Mouse (Mus musculus) heart, adult 18-20 months (tissue): ENCODE data around the gene Ccdc106. TPM values are rescaled to one million over a fixed set of nuclear protein-coding genes. Genes with fewer than 3 reads are reported as not detected.
"Not testable (repeated sequence)": the region's sequence is repeated elsewhere in the genome, so short reads cannot be mapped to it uniquely, and the experiment has no call there.

Experiments used
- DNase-seq, 2 experiments: peaks; one replicate each; pipeline ENCODE4 v3.0.0; 2021 to 2022; ENCODE audit warnings: mixed read lengths in 1 of 2
- total RNA-seq, 2 experiments: library from RNA; stranded (reverse); gene quantifications; 2 replicates each; pipeline ENCODE4 v1.2.3; 2021

The Ccdc106 gene
- total RNA-seq, 2 experiments from 2014 or later, result 0.20 TPM; not detected in 1

GRCm38 (mm10) chr7:5015118-5016001, 5.0 kb upstream of the Ccdc106 start, which contains the start of gene Gm44973:
Gene Gm44973, plus strand, starts transcription at chr7:5015496.
- peak; percentile 94 to 95 for DNase-seq

- DNase-seq, result no peak
Observed at GRCm38 (mm10) chr7:5016057-5016456, 4.3 kb upstream of the Ccdc106 start.

- DNase-seq, result no peak
Observed at GRCm38 (mm10) chr7:5016920-5017319, 3.4 kb upstream of the Ccdc106 start.

GRCm38 (mm10) chr7:5017352-5017751, 3.0 kb upstream of the Ccdc106 start:
- no peak for DNase-seq

- DNase-seq, result no peak
Observed at GRCm38 (mm10) chr7:5017931-5018330, 2.4 kb upstream of the Ccdc106 start.

- not testable (repeated sequence) for DNase-seq
Observed at GRCm38 (mm10) chr7:5019576-5019975, 777 bp upstream of the Ccdc106 start.

- DNase-seq, result no peak
Observed at GRCm38 (mm10) chr7:5020685-5021084, 332 bp downstream of the Ccdc106 start.

- no peak for DNase-seq
Observed at GRCm38 (mm10) chr7:5021197-5021596, 844 bp downstream of the Ccdc106 start.

GRCm38 (mm10) chr7:5029543-5029942, 9.2 kb downstream of the Ccdc106 start:
- DNase-seq, result no peak

- DNase-seq, result no peak
Observed at GRCm38 (mm10) chr7:5029946-5030345, 9.6 kb downstream of the Ccdc106 start.

GRCm38 (mm10) chr7:5030554-5031275, 10.4 kb downstream of the Ccdc106 start:
- no peak for DNase-seq

GRCm38 (mm10) chr7:5031496-5031895, 11.1 kb downstream of the Ccdc106 start:
- DNase-seq, result no peak

GRCm38 (mm10) chr7:5033818-5034217, 13.5 kb downstream of the Ccdc106 start, which contains the start of gene 4632433K11Rik:
Gene 4632433K11Rik, plus strand, starts transcription at chr7:5034118.
- DNase-seq, result no peak

- DNase-seq, result no peak
Observed at GRCm38 (mm10) chr7:5035628-5036027, 15.3 kb downstream of the Ccdc106 start.

- no peak for DNase-seq
Observed at GRCm38 (mm10) chr7:5036136-5036535, 15.8 kb downstream of the Ccdc106 start.

- DNase-seq, result no peak
Observed at GRCm38 (mm10) chr7:5037026-5037425, 16.7 kb downstream of the Ccdc106 start.

- DNase-seq, result peak in 1 of 2 experiments; percentile 22
Observed at GRCm38 (mm10) chr7:5037467-5037866, 17.1 kb downstream of the Ccdc106 start.

- peak; percentile 96 to 98 for DNase-seq
Observed at GRCm38 (mm10) chr7:5038109-5038732, 17.9 kb downstream of the Ccdc106 start, which contains the start of gene Zfp784. Gene Zfp784, minus strand, starts transcription at chr7:5038446.

GRCm38 (mm10) chr7:5038940-5039339, 18.6 kb downstream of the Ccdc106 start:
- no peak for DNase-seq

- DNase-seq, result no peak
Observed at GRCm38 (mm10) chr7:5044981-5045380, 24.6 kb downstream of the Ccdc106 start.

GRCm38 (mm10) chr7:5046112-5046511, 25.8 kb downstream of the Ccdc106 start:
- no peak for DNase-seq

- DNase-seq, result peak; percentile 49 to 70
Observed at GRCm38 (mm10) chr7:5047313-5047712, 27.0 kb downstream of the Ccdc106 start.
